Mouse (Mus musculus): Measurements from ENCODE around the gene B230118H07Rik.

B230118H07Rik gene

DNA sequence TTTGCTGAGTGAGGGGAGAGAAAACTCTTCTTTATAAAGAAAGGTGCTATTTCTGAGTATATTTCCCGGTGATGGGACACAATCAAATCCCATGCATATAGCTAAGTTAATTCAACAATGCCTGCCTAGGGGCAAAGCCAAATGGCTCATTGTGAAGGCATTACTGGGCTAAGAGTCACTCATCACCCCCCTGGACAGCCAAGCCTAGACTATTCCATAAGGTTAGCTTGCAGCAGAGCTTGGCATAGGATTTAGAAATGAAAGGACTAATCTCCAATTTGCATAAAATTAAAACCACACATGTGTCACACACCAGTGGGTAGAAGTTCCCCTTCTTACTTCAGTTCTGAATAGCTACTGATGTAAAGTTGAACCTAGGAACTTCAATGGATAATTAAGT lies 128.8 kb downstream of the B230118H07Rik start:
- in situ Hi-C loops (cut with MboI): no loop called here

DNA sequence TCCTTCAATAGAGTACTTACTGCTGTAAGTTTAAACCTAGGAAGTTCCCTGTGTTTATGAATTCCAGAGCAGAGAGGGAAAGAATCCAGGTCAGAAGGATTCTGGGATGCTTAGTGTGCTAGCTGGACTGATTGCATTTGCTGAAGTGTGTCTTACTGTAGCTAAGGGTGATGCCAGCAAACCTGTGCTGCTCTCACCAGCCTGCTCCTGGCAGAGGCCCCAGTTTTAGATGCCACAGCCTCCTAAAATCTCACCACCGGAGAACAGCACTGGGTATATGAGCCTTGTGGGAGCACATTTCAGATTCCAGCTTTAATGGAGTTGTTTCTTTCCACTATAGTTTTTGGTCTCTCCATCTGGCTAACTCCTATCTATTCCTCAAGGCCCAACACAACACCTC lies 129.4 kb downstream of the B230118H07Rik start:
- in situ Hi-C loops (cut with MboI): no loop called here
